Mouse (Mus musculus) frontal cortex, adult (tissue): ENCODE measurements around the gene Gm11032.
"Not testable (repeated sequence)": the region's sequence is repeated elsewhere in the genome, so short reads cannot be mapped to it uniquely, and the experiment has no call there.

Source experiments
- ATAC-seq: cut with Nextera tagmentation; 2 replicates; pipeline ENCODE4 v1.9.2; 2017; ENCODE audit warnings: mild to moderate bottlenecking, moderate library complexity, mixed read lengths; ENCODE audit not compliant: low TSS enrichment

Gm11032 gene

GRCm38 (mm10) chr11:4620017-4620485, at the start of gene Gm11032:
TSS of gene Gm11032 (plus strand) at chr11:4620067.
- peak; percentile 64; the same call in 1 of the 2 replicates for ATAC-seq

DNA sequence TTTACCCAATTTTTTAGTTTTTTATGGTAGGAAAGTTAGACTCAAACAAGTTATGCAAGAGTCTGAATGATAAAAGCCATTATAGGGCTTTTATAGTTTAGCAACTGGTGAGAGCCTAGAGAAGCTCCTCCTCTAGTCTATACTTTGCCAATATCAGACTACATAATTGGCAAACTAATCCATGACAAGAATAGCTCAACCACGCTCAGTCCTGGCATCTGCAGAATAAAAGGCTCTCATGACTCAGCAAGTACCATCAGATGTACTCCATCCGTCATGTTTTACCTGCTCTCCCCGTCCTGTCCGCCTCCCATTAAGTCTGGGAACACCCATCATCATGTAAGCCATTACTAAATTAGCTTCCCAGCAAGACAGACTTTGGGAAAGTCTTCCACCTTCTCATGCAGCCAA, 48.4 kb upstream of the Gm11032 start:
- ATAC-seq = peak; percentile 57

GRCm38 (mm10) chr11:4576090-4576732, 43.7 kb upstream of the Gm11032 start:
- not testable (repeated sequence) for ATAC-seq

DNA sequence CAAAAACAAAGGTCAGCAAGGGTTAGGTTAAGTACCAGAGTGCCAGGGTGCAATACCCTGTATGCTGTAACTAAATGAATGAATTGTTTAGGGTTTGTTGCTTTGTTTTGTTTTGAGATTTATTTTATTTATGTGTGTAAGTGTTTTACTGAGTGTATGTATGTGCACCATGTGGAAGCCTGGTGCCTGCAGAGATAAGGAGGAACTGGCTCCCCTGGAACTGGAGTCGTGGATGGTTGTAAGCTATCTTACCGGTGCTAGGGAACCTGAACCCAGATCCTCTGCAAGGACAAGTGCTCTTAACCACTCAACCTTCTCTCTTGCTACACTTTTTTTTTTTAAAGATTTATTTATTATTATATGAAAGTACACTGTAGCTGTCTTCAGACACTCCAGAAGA, 42.8 kb upstream of the Gm11032 start:
- ATAC-seq = no peak

- peak; percentile 62; the same call in 1 of the 2 replicates for ATAC-seq
Observed at GRCm38 (mm10) chr11:4578682-4579081, 41.2 kb upstream of the Gm11032 start.

DNA sequence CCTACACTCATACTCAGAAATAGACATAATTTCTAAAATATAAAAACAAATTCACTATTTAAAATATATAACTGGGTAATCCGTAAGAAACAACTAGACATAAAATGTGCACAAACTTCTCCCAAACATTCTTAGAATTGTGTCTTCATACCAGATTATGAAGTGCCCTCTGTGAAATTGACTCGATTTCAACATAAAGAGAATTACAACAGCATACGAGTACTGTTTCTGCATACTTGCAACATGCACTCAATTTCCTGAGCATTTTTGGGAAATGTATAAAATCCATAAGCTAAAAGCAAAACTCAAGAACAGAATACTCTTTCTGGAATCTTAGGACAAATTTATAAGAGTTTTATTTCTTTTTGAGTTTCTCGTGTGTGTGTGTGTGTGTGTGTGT, 28.1 kb upstream of the Gm11032 start:
- no peak for ATAC-seq

GRCm38 (mm10) chr11:4593491-4593848, 26.4 kb upstream of the Gm11032 start:
- no peak for ATAC-seq

GRCm38 (mm10) chr11:4593849-4594607, 25.8 kb upstream of the Gm11032 start:
- peak; percentile 65 for ATAC-seq

DNA sequence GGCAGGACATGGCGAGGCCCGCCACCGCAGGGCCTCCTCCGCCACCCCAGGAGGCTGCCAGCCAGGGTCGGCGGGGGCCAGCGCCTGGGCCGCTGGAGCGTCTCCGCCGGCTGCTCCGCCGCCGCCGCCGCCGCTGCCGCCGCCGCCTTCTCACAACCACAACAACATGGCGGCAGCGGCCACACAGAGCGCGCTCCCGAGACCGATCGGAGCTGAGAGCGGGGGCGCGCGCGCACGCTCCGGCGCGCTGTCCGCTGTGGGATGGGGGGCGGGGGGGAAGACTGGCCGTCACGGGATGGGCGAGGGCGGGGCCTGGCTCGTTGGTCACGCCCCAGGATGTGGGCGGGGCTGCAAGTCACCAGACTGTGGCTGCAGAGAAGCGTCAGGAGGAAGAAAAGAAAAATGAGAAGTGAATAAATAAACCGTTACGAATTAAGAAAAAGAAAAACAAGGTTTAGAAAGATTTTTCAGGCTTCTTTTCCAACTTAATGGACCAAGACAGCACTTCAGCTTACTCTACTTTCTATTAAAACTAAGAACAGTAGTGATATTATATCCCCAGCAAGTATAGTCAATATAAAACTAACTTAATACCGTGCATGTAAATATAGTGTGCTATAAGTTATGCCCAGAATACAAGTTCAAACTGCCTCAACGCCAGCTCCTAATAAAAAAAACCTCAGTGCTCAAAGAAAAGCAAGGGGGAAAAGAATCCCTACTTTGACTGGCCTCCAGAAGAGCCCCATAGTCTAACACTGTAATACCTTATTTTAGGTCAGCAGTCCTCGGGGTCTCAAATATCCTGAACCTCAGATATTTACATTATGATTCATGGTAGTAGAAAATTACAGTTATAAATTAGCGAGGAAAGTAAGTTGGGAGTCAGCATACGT, 25.0 kb upstream of the Gm11032 start, which contains the start of gene Mtmr3:
TSS of gene Mtmr3 (minus strand) at position 256 of the 893 bp plus-strand sequence.
- peak; percentile 89 for ATAC-seq

GRCm38 (mm10) chr11:4598411-4598810, 21.5 kb upstream of the Gm11032 start:
- no peak for ATAC-seq

GRCm38 (mm10) chr11:4599916-4600315, 20.0 kb upstream of the Gm11032 start:
- ATAC-seq = no peak

GRCm38 (mm10) chr11:4601890-4602289, 18.0 kb upstream of the Gm11032 start:
- ATAC-seq = no peak

- no peak for ATAC-seq
Observed at GRCm38 (mm10) chr11:4602691-4603441, 17.0 kb upstream of the Gm11032 start.

DNA sequence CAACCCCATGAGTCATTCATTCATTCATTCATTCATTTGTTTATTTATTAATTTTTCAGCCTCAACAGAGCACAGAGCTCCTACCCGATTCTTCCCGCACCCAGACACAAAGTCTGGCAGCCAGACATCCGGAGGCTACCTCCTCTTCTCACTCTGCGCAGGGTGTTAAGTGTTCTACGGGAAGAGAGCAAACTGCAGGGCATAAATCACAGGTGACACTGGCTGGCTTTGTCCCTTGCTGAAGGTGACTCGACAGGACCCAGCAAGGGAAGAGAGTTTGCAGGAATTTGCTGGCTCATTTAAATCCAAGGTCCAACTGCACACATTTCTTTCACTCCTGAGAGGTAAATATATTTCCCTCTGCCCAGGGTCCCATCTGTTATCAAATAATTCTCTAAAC, 15.4 kb upstream of the Gm11032 start:
- ATAC-seq = no peak

DNA sequence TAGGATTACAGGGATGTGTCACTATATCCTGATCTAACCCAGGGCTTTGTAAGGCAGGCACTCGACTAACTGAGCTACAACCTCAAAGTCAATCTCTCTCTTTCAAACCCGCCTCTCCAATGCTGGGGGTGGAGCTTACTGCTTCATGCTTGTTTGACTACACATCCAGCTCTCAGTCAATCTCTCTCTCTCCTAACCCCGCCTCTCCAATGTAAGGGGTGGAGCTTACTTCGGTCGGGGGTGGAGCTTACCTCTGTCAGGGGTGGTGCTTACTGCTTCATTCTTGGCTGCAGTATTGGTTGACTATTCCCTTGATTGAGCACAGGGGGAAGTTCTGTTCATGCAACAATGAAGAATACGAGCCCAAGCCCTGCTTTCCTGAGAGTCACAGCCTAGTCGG, 14.5 kb upstream of the Gm11032 start:
- ATAC-seq = no peak

DNA sequence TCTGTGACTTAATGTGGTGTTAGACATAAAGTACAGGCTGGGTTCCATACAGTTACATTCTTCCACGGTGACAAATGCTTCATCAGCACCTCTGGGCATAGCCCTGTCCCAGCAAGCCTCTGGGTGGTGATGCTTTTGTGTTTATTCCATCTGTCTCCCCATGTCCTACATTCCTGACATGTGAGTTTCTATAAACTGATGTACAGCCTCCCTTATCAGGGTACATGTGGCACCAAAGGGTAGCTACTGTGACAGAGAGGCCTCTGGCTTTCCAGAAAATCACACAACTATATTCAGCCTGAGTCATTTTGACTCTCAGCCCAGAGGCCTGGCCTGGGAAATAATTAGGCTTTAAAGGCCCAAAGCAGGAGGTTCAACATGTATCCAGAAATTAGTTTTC, 13.3 kb upstream of the Gm11032 start:
- ATAC-seq = no peak

- no peak for ATAC-seq
Observed at GRCm38 (mm10) chr11:4611904-4612303, 8.0 kb upstream of the Gm11032 start.

- peak; percentile 34; the same call in 1 of the 2 replicates for ATAC-seq
Observed at GRCm38 (mm10) chr11:4620501-4621108, 738 bp downstream of the Gm11032 start.

DNA sequence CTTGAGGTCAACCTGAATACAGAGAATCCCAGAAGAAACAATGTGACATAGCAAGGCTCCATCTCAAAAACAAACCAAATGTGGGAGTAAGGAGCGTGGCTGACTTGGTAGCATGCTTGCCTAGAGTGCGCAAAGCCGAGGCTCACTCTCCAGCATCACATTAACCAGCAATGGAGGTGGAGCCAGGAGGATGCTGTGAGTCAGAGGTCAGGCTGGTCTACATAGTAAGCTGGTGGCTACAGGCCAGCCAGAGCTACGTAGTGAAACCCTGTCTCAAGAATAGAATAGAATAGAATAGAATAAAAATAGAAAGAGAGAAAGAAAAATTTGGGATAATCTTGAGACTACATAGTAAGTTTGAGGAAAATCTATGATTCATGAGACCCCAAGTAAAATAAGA, 2.0 kb downstream of the Gm11032 start:
- ATAC-seq = no peak

GRCm38 (mm10) chr11:4622442-4622986, 2.6 kb downstream of the Gm11032 start:
- ATAC-seq = no peak

GRCm38 (mm10) chr11:4622997-4623396, 3.1 kb downstream of the Gm11032 start:
- ATAC-seq = no peak
